Mouse (Mus musculus) brain, embryonic 14.5 days (tissue): ENCODE data around the gene Rhbdl1.

ENCODE experiments used
- CTCF ChIP-seq: fragments of 200-500 bp; IDR thresholded peaks from 2 replicates; pipeline ENCODE4 v1.5.1; 2012; ENCODE audit warnings: inconsistent platforms, mild to moderate bottlenecking, moderate library complexity, borderline replicate concordance; ENCODE audit not compliant: insufficient read depth, insufficient read length; ENCODE audit errors: extremely low read depth
- POLR2A ChIP-seq: fragments of 200-500 bp; IDR thresholded peaks from 2 replicates; pipeline ENCODE4 v1.6.1; 2012; ENCODE audit warnings: mild to moderate bottlenecking, inconsistent platforms, borderline replicate concordance; ENCODE audit not compliant: poor library complexity, insufficient read depth, insufficient read length, severe bottlenecking; ENCODE audit errors: extremely low read depth

GRCm38 (mm10) chr17:25860229-25860628 lies 23.1 kb upstream of the Rhbdl1 start:
- no peak for TF ChIP-seq POLR2A
- no peak for TF ChIP-seq CTCF
